Mouse (Mus musculus) hindbrain, embryonic 10.5 days (tissue): Measurements from ENCODE around the gene Man1b1. TPM values are rescaled to one million over a fixed set of nuclear protein-coding genes. Genes with fewer than 3 reads are reported as not detected.

Experiments
- polyA plus RNA-seq: library from polyadenylated mRNA; unstranded; fragments of >200 nt; fragmentation: Nextera tagmentation; extraction: Ambion mirVana; gene quantifications from 2 replicates; pipeline ENCODE4 v1.2.1, GENCODE M21; 2016

The Man1b1 gene
- polyA plus RNA-seq, 1 experiment from 2014 or later: 58.7 TPM

Other genes with a start within 250 kb of the Man1b1 start
- gene Noxa1, start 237.2 kb upstream of the Man1b1 start, polyA plus RNA-seq: 0.22 and 0.38 TPM in 2 replicates
- gene Nrarp, start 151.6 kb upstream of the Man1b1 start, polyA plus RNA-seq: 77.4 and 108 TPM in 2 replicates
- 2.6 and 2.7 TPM in 2 replicates for gene Tor4a, start 135.5 kb upstream of the Man1b1 start, polyA plus RNA-seq
- gene Nelfb, start 120.8 kb upstream of the Man1b1 start, polyA plus RNA-seq: 123 and 132 TPM in 2 replicates
- gene Stpg3, start 117.7 kb upstream of the Man1b1 start, polyA plus RNA-seq: not detected in 2 replicates
- gene Fam166a, start 113.6 kb upstream of the Man1b1 start, polyA plus RNA-seq: not detected in 2 replicates
- 655 and 693 TPM in 2 replicates for gene Tubb4b, start 107.6 kb upstream of the Man1b1 start, polyA plus RNA-seq
- not detected in 2 replicates for gene Slc34a3, start 98.0 kb upstream of the Man1b1 start, polyA plus RNA-seq
- not detected in 2 replicates for gene Rnf224, start 95.6 kb upstream of the Man1b1 start, polyA plus RNA-seq
- 25.5 and 43.5 TPM in 2 replicates for gene Rnf208, start 90.1 kb upstream of the Man1b1 start, polyA plus RNA-seq
- gene Cysrt1, start 89.9 kb upstream of the Man1b1 start, polyA plus RNA-seq: not detected in 2 replicates
- gene AL732309.1, start 85.5 kb upstream of the Man1b1 start, polyA plus RNA-seq: 5.7 and 6.2 TPM in 2 replicates
- gene Tmem203, start 76.9 kb upstream of the Man1b1 start, polyA plus RNA-seq: 18.7 and 20.3 TPM in 2 replicates
- gene Tprn, start 69.7 kb upstream of the Man1b1 start, polyA plus RNA-seq: 8.1 and 9.5 TPM in 2 replicates
- gene Ssna1, start 59.9 kb upstream of the Man1b1 start, polyA plus RNA-seq: 248 and 259 TPM in 2 replicates
- gene Anapc2, start 59.9 kb upstream of the Man1b1 start, polyA plus RNA-seq: 150 and 156 TPM in 2 replicates
- not detected in 2 replicates for gene Tmem210, start 44.2 kb upstream of the Man1b1 start, polyA plus RNA-seq
- gene Lrrc26, start 42.4 kb upstream of the Man1b1 start, polyA plus RNA-seq: not detected in 2 replicates
- gene Grin1, start 13.2 kb upstream of the Man1b1 start, polyA plus RNA-seq: 1.2 and 4.5 TPM in 2 replicates
- gene Dpp7, start 24.0 kb downstream of the Man1b1 start, polyA plus RNA-seq: 21.1 and 21.8 TPM in 2 replicates
- 7.4 and 10.1 TPM in 2 replicates for gene Uap1l1, start 33.3 kb downstream of the Man1b1 start, polyA plus RNA-seq
- 71.6 and 75.1 TPM in 2 replicates for gene Sapcd2, start 40.0 kb downstream of the Man1b1 start, polyA plus RNA-seq
- 0.31 TPM in 1 of 2 replicates, not detected in the other for gene Entpd2, start 63.5 kb downstream of the Man1b1 start, polyA plus RNA-seq
- 75.1 and 155 TPM in 2 replicates for gene Npdc1, start 67.0 kb downstream of the Man1b1 start, polyA plus RNA-seq
- not detected in 2 replicates for gene Fut7, start 90.9 kb downstream of the Man1b1 start, polyA plus RNA-seq
- 5.7 and 5.9 TPM in 2 replicates for gene Abca2, start 96.4 kb downstream of the Man1b1 start, polyA plus RNA-seq
- gene Clic3, start 124.5 kb downstream of the Man1b1 start, polyA plus RNA-seq: 0.90 and 1.2 TPM in 2 replicates
- gene Paxx, start 128.8 kb downstream of the Man1b1 start, polyA plus RNA-seq: 17.0 and 31.3 TPM in 2 replicates
- gene Ptgds, start 137.7 kb downstream of the Man1b1 start, polyA plus RNA-seq: 0.49 and 1.7 TPM in 2 replicates
- gene Lcn12, start 161.6 kb downstream of the Man1b1 start, polyA plus RNA-seq: not detected in 2 replicates
- 88.3 and 109 TPM in 2 replicates for gene Fbxw5, start 168.4 kb downstream of the Man1b1 start, polyA plus RNA-seq
- gene C8g, start 169.4 kb downstream of the Man1b1 start, polyA plus RNA-seq: 5.8 and 6.0 TPM in 2 replicates
- gene Traf2, start 214.6 kb downstream of the Man1b1 start, polyA plus RNA-seq: 38.2 and 40.1 TPM in 2 replicates
- 376 and 388 TPM in 2 replicates for gene Edf1, start 225.5 kb downstream of the Man1b1 start, polyA plus RNA-seq
- gene Mamdc4, start 242.5 kb downstream of the Man1b1 start, polyA plus RNA-seq: 1.4 and 3.8 TPM in 2 replicates
- gene Phpt1, start 242.9 kb downstream of the Man1b1 start, polyA plus RNA-seq: 163 and 189 TPM in 2 replicates
- 0.05 and 0.44 TPM in 2 replicates for gene Ajm1, start 249.4 kb downstream of the Man1b1 start, polyA plus RNA-seq